Mouse (Mus musculus) layer of hippocampus, adult 9-11 months (tissue): ENCODE measurements around the gene Clic5.
A peak's percentile ranks its signal among the peaks of the same experiment; 100 is the strongest.

Experiments used
- DNase-seq: peaks from one replicate; pipeline ENCODE4 v3.0.0; 2022

Gene Clic5

DNA sequence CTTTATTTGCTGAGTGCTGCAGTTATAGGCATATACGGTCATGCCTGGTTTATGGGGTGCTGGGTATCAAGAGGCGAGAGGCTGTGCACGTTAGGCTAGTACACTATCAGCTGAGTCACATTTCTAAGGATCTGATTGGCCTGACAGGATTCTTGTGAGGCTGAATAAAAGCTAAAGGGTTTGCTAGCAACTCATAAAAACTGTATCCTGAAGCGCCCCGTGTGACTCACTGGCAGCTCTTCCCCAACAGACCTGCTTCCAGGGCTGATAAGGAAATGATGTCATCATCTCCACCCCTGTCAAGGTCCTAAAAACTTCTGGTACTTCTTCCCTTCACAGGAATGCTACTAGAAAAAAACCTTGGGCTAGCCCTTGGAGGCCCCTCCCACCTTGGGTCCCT, 14.6 kb downstream of the Clic5 start:
- no peak for DNase-seq

DNA sequence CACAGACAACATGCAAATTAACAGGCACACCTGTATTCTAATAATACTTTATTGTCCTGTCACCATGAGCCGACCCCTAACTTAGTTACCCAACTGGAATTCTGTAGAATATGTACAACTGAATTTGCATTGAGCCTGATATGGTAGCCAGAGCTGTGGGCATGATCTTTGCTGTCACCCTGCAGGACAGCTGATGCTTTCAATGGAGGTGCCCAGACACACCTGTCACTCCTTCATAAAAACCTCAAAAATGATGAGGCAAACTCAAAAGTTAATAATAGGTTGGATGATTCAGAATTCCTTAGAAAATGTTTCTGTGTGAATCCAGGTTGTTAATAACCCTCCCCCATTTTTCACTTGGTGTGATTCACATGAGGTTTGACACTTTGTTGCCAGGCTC, 16.4 kb downstream of the Clic5 start:
- no peak for DNase-seq

DNA sequence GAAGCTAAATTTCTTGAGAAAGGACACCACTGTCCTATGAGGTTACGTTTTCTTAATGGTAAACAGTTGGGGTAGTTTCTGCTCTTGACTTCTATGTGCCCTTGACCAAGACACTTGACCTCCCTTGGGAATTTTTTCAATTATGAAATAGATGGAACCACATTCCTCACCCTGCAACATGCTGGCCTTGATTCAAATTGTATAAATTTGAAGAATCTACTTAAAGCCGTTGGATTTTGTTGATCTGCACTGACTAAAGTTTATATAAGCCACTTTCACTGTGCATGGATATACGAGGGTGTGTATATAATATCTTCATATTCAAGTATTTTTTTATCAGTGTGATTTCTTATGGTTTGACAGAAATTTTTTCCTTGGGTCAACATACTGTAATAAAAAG, 17.2 kb downstream of the Clic5 start:
- no peak for DNase-seq

DNA sequence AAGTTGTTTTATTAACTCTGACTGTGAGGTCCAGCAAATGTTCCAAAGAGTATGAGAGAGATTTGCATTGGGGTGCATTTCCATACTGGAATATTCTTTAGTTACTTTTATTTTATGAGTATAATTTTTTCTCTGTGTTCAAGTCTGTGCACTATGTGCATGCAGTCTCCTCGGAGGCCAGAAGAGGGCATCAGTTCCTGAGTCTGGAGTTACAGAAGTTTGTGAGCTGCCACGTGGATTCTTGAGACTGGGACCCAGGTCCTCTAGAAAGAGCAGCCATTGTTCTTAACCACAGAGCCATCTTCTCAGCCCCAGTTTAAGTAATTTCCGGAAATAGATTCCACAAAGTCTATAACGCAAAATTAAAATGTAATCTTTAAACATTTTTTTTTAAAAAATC, 20.5 kb downstream of the Clic5 start:
- no peak for DNase-seq

DNA sequence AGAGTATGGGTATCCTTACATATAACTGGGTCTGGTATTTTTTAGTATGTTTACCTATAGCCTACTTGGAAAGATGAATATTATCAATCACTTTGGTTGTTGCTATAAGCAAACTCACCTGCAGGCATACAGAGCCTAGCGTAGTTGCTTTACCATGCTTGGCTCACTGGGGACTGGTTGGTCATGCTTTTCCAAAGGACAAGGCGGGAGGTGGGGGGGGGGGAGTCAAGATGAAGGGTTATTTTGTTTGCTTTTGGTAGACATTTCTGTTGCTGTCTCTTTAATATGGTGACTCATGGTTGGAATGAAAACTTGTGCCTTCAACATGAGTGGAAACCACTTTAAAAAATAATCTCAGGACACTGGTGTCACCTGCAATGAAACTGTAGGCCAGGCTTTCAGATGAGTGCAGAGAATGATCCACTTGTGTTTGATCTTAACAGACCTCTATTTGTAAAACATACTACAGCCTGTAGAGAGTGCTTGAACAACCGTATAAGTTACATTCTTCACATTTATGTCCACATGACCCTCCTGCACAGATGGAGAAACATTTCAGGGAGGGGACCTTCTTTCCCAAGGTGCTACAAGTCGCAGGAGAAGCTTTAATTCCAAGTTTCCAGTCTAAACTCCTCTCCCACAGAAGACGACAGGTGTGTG, 24.7 kb downstream of the Clic5 start:
- no peak for DNase-seq

DNA sequence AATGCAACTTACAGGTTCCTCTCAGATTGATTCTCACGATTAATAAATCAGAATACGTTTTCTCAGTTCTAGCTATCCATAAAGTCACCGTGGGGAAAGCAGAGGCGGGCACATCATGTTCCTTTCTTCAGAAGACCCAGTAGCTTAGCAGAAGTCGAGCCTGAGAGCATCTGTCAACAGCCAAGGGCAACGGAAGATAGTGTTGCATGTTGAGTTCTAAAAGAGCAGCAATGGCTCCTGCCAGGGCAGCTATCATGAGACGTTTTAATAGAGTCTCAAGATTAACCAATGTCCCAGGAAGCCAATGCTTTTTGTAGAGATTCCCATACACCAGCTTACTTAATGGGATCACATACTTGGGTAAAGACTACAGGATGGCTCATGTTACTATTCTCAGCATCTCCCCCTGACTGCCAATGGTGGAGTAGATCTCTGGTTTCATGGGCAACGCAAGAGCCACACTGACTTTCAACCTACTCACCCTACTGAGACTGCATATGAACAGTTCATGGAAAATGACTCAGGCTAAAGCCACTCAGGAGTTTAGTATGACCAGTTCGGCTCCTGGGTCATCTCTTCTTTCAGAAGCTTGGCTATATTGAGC, 26.9 kb downstream of the Clic5 start:
- DNase-seq: no peak

DNA sequence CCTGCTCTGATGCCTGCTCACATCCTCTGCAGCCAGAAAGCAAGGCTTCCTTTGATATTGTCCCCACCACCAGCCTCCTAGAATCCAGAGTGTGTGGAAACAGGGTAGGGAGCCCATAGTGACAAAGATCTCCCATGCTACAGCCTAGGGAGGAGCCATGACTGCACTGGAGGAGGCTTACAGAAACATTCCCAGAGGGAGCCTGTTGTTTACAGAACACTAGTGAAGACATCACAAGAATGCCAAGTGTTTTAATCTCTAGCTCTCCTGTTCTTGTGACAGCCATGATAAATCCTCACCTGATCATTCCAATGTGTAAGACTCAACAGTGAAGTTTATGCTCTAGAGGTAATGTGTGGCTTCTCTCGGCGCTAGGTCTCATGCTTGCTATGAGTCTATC, 28.8 kb downstream of the Clic5 start:
- DNase-seq: no peak

DNA sequence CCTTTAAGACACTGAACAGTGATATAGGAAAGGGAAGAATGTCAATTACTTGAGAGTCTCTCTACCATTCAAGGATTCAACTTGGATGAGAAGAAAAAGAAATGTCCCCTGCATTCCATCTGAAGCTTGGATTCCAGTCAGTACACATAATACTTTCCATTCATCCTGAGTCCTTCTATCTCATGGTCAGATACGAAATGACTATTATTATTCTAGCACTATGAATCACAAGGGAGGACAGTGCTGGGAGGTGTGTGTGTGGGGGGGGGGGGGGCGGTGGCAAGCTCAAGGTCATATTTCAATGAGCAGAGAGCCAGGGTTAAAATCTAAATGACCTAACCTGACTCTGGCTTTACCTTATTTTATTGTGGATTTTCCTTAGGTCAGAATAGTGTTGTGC, 31.6 kb downstream of the Clic5 start:
- no peak for DNase-seq

DNA sequence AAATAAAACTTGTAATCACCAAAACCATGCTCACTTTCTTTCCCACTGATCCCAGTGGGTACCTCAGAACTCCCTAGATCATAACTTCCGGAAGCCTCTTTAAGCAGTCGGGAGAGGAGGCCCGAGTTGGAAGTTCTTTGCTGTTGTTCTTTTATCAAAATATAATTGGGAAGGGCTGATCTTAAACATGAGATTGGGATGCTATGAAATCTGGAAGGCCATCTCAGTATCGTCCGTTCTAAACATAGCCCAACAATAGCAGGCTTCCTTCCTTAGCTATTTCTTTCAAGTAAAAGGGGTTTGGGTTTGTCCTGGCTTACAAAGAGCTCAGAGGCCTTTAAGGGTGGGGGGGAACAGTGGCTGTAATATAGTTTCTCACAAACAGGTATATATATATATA, 40.0 kb downstream of the Clic5 start:
- DNase-seq: no peak

DNA sequence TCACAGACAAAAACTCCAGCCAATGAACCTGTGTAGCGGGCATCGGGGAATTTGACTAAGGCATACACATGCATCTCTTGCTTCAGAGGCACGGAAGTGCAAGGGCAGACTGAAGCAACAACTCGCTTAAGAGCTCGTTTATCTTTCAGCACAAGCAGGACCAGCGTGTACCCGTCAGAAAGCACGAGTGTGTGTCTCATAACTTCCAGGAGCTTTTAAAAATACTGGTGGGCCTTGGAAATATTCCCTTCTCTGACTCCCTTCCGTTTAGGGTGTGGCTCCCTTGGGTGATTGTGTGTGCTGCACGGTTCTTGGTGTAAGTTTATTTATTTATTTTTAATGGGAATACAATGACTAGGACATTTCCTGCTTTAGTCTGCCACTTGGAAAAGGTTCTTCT, 41.7 kb downstream of the Clic5 start:
- DNase-seq: no peak

DNA sequence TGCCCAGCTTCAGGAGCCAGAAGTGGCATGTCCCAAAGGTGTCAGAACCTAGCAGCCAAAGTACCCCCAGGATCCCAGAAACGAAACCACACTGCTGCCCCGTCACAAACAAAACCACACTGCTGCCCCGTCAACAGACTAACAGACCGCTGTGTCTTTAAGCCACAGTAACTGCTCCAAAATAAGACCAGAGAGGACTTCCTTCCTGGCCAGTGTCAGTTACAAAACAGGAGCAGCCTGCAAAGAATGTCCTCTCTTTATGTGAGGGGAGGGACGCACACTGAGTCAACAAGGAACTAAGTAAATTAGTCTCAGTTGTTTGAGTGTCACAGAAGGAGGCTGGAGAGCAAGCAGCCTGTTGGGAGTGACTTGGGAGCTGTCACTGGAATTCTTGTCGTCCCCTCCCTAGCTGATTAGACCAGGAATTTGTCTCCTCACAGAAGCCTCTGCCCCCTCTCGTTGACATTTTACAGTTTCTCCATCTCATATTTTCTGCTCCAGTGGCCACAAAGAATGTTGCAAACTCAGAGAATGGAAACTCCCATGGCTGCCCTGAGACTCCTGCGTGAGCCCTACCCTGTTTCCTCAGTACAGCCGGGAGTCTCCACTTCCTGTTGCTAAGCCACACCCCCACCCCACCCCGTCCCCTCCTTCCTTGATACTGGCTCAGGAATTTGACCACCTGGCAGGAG, 50.8 kb downstream of the Clic5 start:
- no peak for DNase-seq

DNA sequence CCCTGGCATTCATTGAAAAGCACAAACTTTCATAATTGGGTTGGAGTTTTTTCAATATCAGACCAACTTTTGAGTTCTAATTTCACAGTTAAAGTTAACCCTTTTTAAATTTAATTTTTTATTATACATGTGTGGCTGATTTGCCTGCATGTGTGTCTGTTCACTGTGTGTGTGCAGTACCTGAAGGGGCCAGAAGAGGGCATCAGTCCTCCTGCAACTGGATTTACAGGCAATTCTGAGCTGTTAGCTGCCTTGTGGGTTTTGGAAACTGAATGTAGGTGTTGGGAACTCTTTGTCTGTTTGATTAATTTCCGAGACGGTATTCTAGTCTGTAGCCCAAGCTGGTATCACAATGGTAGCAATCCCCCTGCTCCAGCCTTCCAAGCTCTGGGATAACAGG, 52.4 kb downstream of the Clic5 start:
- no peak for DNase-seq

DNA sequence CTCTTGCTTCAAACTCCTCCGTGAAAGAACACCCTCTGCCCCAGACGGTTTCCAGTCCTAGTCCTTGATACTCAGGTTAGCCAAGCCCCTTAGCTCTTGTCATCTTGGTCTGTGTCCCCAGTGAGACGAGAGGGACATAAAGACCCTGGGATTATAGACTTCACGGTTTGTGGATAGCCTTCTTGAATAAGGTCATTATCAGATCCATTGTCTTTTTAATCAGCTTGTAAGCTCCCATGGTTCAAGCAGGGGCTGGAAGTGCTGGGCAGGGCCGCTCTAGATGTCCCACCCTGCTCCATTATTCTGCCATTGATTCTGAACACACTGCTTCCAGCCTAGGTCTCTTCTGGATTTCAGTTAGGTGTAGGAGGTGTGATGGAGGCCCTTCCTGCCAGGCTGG, 55.7 kb downstream of the Clic5 start:
- no peak for DNase-seq

DNA sequence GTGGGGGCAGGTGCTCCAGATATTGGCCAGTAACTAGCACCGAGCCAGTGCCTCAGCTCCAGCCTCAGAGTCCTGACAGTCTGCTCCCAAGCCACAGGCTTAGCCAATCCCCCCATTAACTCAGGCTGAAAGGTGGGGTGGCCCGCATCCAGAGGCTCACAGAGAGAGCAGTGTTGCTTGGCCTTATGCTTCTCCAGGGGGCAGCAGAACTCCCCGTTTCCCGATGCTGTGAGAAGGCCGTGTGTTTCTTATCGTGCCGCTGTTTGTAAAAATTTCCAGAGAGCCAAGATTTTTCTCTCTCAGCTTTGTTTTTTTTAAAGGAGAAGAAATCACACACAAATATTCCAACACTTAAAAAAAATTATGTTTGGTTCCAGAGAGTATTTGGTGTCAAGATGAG, 56.2 kb downstream of the Clic5 start:
- no peak for DNase-seq

DNA sequence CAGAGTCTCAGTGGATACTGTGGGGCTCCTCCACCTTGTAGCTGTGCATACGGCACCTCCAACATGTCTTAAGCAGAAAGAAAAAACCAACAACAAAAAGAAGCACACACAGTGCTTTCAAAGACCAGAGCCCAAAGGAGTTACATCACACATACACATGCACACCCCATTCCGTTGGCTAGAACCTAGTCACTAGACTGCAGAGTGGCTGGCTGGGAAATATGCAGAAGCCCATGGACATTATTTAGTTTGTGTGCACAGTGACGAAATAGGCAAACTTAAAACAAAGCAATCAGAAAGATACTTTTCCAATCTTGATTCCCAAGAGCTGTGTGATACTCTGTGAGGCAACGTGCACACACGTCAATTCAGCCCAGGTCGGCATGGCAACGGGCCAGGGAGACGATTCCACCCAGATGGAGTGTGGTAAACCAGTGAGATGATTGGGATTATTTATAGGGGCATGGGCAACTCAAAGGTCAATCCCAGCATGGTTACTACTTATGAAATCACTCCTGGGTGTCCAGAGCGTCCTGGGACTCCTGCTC, 57.8 kb downstream of the Clic5 start:
- DNase-seq: no peak

DNA sequence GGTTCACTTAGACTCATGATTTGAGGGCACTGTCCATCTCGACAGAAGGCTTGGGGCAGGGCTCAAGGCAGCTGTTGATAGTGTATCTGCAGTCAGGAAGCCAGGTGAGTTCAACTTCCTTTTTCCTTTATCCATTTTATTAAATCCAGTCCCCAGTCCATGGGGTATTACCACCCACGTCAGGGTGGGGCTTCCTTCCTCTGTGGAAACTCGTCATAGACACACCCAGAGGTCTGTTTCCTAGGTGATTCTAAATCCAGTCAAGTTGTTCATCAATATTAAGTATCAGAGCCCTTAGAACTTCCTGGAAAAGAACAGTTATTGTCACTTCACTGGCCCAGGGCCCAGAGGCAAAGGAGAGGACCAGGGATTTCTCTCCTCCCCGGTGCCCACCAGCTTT, 61.2 kb downstream of the Clic5 start:
- no peak for DNase-seq

DNA sequence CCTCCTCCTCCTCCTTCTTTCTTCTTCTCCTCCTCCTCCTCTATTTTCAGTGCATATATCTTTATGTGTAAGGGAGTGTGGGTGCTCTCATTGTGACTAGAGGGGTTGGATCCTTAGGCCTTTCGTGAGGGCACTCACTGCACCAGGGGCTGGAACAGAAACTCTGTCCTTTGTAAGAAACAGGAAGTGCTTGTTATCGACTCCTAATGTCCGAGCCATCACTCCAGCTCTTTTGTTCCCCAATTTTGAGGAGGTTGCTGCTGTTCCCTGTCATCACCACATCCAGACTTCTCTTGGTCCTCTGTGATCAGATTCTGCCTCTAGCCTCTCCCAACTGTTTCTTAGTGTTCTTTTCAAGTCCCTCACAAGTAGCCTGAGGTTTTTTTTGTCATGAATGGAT, 64.3 kb downstream of the Clic5 start:
- no peak for DNase-seq

DNA sequence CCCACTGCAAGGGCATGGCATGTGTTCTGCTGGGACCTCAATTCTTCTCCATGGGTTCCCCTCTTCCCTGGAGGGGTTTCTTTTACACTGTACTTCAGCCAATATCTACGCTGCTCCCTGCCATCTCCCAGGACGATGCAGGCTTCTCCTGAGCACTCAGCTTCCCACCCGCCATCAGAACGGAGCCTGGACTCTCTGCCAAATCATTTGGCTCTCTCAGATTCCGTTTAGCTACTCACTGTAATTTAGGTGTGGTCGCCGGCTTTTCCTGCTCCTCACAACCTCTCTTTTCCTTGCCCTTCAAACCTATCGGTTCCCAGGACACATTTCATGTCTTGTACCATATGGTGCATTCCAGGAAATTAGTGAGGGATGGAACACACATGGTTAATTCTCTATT, 66.3 kb downstream of the Clic5 start:
- DNase-seq: no peak

DNA sequence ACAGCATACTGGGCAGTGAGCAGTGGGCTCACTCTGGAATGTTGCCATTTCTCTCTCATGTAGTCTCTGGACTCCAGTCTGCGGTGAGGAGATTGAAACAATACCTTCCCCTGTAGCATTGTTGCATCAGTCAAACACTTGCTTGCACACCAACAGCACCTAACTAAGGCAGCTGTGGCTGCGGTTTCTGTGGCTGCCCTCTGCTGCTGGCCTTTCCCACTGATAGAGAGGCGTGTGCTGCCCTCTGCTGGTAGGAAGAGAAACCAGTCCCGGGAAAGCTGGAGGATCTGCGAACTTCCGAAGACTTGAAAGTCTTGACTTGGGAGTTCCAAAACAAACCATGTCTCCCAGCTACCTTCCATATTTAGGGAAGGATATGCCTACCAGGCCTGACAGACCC, 68.2 kb downstream of the Clic5 start:
- peak; percentile 55 for DNase-seq

DNA sequence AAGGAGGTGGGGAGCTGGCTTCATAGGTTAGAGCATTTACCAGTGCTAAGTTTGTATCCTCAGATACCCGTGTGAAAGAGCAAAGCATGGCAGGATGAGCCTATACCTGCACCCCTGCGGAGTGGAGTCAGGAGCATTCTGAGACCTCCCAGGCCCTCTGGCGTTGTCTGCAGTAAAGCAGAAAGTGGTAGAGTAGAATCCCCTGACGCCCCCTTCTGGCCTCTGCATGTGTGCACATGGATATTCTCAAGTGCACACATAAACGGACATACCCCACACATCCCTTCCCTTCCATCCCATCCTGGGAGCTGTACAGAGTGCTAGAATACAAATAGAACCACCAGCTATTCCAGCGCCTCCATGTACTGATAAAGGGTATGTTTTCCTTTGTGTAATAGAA, 70.9 kb downstream of the Clic5 start:
- no peak for DNase-seq

DNA sequence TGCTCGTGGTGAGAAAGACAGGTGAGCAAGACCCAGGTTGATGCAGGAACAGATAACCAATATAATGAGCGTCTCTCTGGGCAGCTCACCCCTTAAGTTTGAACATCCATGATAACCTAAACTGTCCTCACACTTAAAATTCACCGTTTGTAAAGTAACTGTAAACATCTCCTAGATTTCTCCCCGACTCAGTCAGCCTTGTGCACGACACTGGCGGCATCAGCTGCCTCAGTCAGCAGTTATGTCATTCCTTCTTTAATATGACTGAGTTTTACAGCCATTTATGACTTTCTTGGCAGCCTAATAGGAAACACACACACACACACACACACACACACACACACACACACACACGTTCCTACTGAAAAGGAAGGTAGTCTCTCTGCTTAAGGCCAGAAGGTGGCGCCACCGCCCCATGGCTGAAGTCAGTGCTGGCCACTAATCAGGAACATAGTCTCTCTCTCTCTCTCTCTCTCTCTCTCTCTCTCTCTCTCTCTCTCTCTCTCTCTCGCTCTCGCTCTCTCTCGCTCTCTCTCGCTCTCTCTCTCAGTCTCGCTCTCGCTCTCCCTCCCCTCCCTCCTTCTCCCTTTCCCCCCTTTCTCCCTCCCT, 73.3 kb downstream of the Clic5 start:
- peak; percentile 55 for DNase-seq

DNA sequence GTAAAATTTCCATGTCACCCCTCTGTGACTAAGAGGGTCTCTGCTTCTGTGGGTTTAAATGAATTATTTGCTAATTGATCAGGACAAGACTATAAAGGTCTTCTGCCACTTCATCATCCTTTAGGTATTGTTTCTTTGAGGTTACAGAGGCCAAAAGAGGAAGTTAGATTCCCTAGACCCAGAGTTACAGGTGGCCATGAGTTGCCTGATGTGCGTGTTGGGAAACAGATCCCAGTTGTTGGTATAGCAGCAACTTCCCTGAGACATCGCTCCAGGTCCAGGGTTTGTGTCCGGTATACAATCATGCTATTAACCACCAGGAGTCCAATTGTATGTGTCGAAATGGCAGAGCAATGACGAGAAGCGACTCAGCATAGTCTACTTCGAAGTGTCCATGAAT, 81.7 kb downstream of the Clic5 start:
- no peak for DNase-seq

DNA sequence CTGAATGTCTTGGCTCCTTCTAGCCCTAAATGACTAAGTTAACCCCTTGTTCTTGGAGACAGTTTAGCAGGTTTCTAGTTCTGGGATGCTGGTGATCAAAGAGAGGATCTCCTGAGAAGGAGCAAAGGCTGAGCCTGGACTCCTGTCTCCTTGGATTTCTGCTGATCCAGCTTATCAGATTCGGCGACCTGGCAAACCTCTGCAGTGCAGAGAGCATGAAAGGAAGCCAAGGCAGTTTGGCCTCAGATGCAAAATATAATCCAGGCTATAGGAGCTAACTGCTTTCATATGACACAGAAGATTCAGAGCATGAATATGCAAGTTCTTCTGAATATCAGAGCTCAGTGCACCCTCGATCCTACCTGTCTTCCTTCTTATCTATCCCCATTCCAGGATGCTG, 83.0 kb downstream of the Clic5 start:
- DNase-seq: no peak

DNA sequence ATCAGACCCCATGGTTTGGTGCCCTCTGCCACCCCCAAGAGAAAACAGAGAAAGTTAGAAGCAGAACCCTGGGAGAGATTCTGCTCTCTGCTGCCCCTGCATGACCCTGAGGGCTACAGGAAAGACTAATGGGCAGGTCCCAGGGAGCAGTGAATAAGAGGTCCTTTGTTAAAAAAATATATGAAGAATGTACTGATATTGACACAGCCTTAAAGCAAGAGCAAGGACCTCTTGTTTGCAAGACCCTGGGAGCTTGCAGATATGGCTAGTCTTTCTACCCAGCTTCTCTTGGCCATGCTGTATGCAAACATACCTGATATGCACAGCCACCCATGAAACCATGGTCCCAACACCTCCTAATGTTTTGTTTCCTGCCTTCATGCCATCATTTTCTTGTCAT, 86.4 kb downstream of the Clic5 start:
- no peak for DNase-seq
